28 mouse cellular contexts compared by ENCODE assay signal in the genomic region with DNA sequence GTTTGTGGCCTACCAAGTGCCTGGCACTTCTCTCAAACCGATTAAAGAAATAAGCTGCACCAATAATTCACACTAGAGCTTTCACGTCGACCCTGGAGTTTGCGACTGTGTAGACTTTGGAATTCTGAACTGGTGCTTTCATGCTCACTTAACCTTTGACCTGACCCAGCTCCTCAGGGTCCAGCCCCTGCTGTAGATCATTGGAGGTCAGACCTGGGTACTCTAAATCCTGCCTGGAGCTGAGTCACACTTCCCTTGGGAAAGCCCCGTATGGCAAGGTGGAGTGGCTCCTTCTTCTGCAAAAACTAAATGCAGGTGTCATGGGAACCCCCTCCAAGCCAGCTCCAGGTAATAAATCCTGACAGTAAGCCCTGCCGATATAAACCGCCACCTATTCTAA. TPM values are rescaled to one million over a fixed set of nuclear protein-coding genes. Genes with fewer than 3 reads are reported as not detected.
DNase-seq lines count a peak whose midpoint lies in the region; ATAC-seq lines count a peak whose summit lies in the region.
"Had no signal": no experiment of that assay in that cellular context is flagged by ENCODE, and none has a peak within 500 bp of the region (broad histone marks: within the 10 kb centered on the region; RNA-seq: fewer than 3 reads in every experiment).

No protein-coding gene starts in this region.

- DNase-seq in heart, embryonic 10.5 days (ENCODE audit: low spot score) = peak; percentile 68
- no peak for DNase-seq in heart, postnatal 4 days
- peak; percentile 65 for DNase-seq in embryo, embryonic 10 days (ENCODE audit: low spot score)
- DNase-seq in embryo, embryonic 9.5 days (ENCODE audit: extremely low spot score) = peak; percentile 18
- no peak for DNase-seq in spleen, postnatal 36 days (ENCODE audit: low spot score in 2 of 2)
- DNase-seq: adrenal gland, adult 8-10 months; adrenal gland, postnatal 25 days; cerebellum, adult 11-12 months; cerebellum, adult 8-10 months; cerebellum, postnatal 10 days; forebrain, postnatal 0 days; gastrocnemius, adult 2 months; gastrocnemius, postnatal 25 days; heart, adult 2 months had no signal

- H3K36me3 ChIP-seq in heart, embryonic 10.5 days = no peaks in the 10 kb centered on the region
- H3K36me3 ChIP-seq: embryonic facial prominence, embryonic 12.5 days; embryonic facial prominence, embryonic 15.5 days had no signal

- ATAC-seq in granulocyte monocyte progenitor cell, adult 5-6 weeks (replicated peaks; ENCODE audit: poor library complexity, severe bottlenecking) = no peak
- ATAC-seq: activated CD4-positive, CD25-positive, alpha-beta regulatory T cell, adult 4 months; forebrain, embryonic 14.5 days; forebrain, postnatal 0 days; intestine, postnatal 0 days had no signal

- H3K4me1 ChIP-seq in heart, embryonic 10.5 days = no peaks in the 10 kb centered on the region
- H3K4me1 ChIP-seq: embryonic facial prominence, embryonic 12.5 days; embryonic facial prominence, embryonic 15.5 days had no signal

- no peak overlapping the region for H3K4me3 ChIP-seq in heart, embryonic 10.5 days
- H3K4me3 ChIP-seq: embryonic facial prominence, embryonic 12.5 days; embryonic facial prominence, embryonic 15.5 days; gastrocnemius, adult 2 months; heart, adult 2 months had no signal

- no peak overlapping the region for H3K27ac ChIP-seq in heart, embryonic 10.5 days
- H3K27ac ChIP-seq: embryonic facial prominence, embryonic 12.5 days; embryonic facial prominence, embryonic 15.5 days; gastrocnemius, adult 2 months; heart, adult 2 months; hindbrain, embryonic 14.5 days had no signal

- no peaks in the 10 kb centered on the region for H3K27me3 ChIP-seq in heart, embryonic 10.5 days (ENCODE audit: insufficient read depth, poor library complexity, severe bottlenecking)

- WGBS in heart, embryonic 10.5 days = 72% methylated on average over 7 of the region's 7 CpGs

- H3K9me3 ChIP-seq in heart, embryonic 10.5 days = no peaks in the 10 kb centered on the region
- H3K9me3 ChIP-seq: embryonic facial prominence, embryonic 12.5 days; embryonic facial prominence, embryonic 15.5 days had no signal

RNA-seq across cellular contexts. Expression of a gene that starts 5.9 kb away (rescaled TPM):
- 0.27 and 0.31 TPM in 2 replicates for polyA plus RNA-seq in heart, embryonic 10.5 days (2016; fragmentation: Nextera tagmentation; extraction: Ambion mirVana)
- total RNA-seq in heart, postnatal 4 days (2021) = under 1 TPM in 1 of 2 experiments, not detected in 1; 0.11 TPM
- not detected in 2 replicates for total RNA-seq in granulocyte monocyte progenitor cell, adult 5-6 weeks (2014; fragmentation: Nextera tagmentation)
- not detected in 2 replicates for total RNA-seq in granulocyte monocyte progenitor cell, adult 5-6 weeks (2017)
- total RNA-seq: ES-E14; gastrocnemius, adult 2 months; gastrocnemius, postnatal 25 days; heart, adult 2 months; heart, postnatal 25 days had no signal
- polyA plus RNA-seq: embryonic facial prominence, embryonic 15.5 days; forebrain, embryonic 11.5 days; gonadal fat pad, adult 2 months; heart, adult 2 months; heart, embryonic 14.5 days; heart, postnatal 0 days; intestine, embryonic 14.5 days had no signal

Comparison
In these comparisons a context has a peak if more than half of its experiments do, and no peak if none do; other contexts are left out.
1. DNase-seq: peak in heart, embryonic 10.5 days (single experiment), embryo, embryonic 10 days (single experiment) and embryo, embryonic 9.5 days (single experiment); none in heart, postnatal 4 days (single experiment) and spleen, postnatal 36 days (0 of 2).